Mouse (Mus musculus): Measurements from ENCODE around the gene Serpina3m. TPM values are rescaled to one million over a fixed set of nuclear protein-coding genes. Genes with fewer than 3 reads are reported as not detected.

The Serpina3m gene
- polyA plus RNA-seq, 1 experiment from 2014 or later: not detected

GRCm38 (mm10) chr12:104419136-104419462 lies 80.8 kb downstream of the Serpina3m start:
- 14% methylated on average over 2 of the region's 2 CpGs for WGBS
- Histone ChIP-seq H3K4me2 (ENCODE audit: low read depth, low read length) (no peak overlapping the region), H3K4me1 (ENCODE audit: control insufficient read depth, insufficient read depth, low read length) (no peaks in the 10 kb centered on the region), H3K27ac (replicated peaks; ENCODE audit: low read depth, low read length) (no peak overlapping the region), H3K36me3 (replicated peaks; ENCODE audit: control insufficient read depth, insufficient read depth, low read depth, low read length) (no peaks in the 10 kb centered on the region), H3K4me3 (ENCODE audit: low read depth, low read length) (no peak overlapping the region), H3K9ac (replicated peaks; ENCODE audit: low read length) (no peak overlapping the region), H3K27me3 (ENCODE audit: control insufficient read depth, insufficient read depth, low read length) (no peaks in the 10 kb centered on the region), H3K9me3 (replicated peaks; ENCODE audit: control insufficient read depth, low read length) (no peaks in the 10 kb centered on the region)
- ATAC-seq (replicated peaks; ENCODE audit: insufficient number of reproducible peaks, low FRiP score, low TSS enrichment, low read depth) (peak; percentile 39; the same call in 1 of the 2 replicates), DNase-seq (ENCODE audit: low spot score) (peak; percentile 52)

GRCm38 (mm10) chr12:104422615-104423392 lies 84.5 kb downstream of the Serpina3m start:
- WGBS: 83% methylated on average over 11 of the region's 11 CpGs
- Histone ChIP-seq H3K9ac (replicated peaks; ENCODE audit: low read length) (no peak overlapping the region), H3K4me1 (ENCODE audit: control insufficient read depth, insufficient read depth, low read length) (no peaks in the 10 kb centered on the region), H3K4me2 (ENCODE audit: low read depth, low read length) (no peak overlapping the region), H3K27me3 (ENCODE audit: control insufficient read depth, insufficient read depth, low read length) (no peaks in the 10 kb centered on the region), H3K9me3 (replicated peaks; ENCODE audit: control insufficient read depth, low read length) (no peaks in the 10 kb centered on the region), H3K27ac (replicated peaks; ENCODE audit: low read depth, low read length) (no peak overlapping the region), H3K4me3 (ENCODE audit: low read depth, low read length) (no peak overlapping the region), H3K36me3 (replicated peaks; ENCODE audit: control insufficient read depth, insufficient read depth, low read depth, low read length) (no peaks in the 10 kb centered on the region)
- no peak for DNase-seq (ENCODE audit: low spot score)
- no peak for ATAC-seq (replicated peaks; ENCODE audit: insufficient number of reproducible peaks, low FRiP score, low TSS enrichment, low read depth)

- no peaks in the 10 kb centered on the region for H3K4me1 ChIP-seq (ENCODE audit: control insufficient read depth, insufficient read depth, low read length)
- WGBS: 74% methylated on average over 3 of the region's 3 CpGs
- ATAC-seq (replicated peaks; ENCODE audit: insufficient number of reproducible peaks, low FRiP score, low TSS enrichment, low read depth): no peak
- no peaks in the 10 kb centered on the region for H3K27me3 ChIP-seq (ENCODE audit: control insufficient read depth, insufficient read depth, low read length)
- H3K36me3 ChIP-seq (replicated peaks; ENCODE audit: control insufficient read depth, insufficient read depth, low read depth, low read length): no peaks in the 10 kb centered on the region
- no peak overlapping the region for H3K4me3 ChIP-seq (ENCODE audit: low read depth, low read length)
- no peak overlapping the region for H3K27ac ChIP-seq (replicated peaks; ENCODE audit: low read depth, low read length)
- no peaks in the 10 kb centered on the region for H3K9me3 ChIP-seq (replicated peaks; ENCODE audit: control insufficient read depth, low read length)
- DNase-seq (ENCODE audit: low spot score): no peak
- H3K4me2 ChIP-seq (ENCODE audit: low read depth, low read length): no peak overlapping the region
- no peak overlapping the region for H3K9ac ChIP-seq (replicated peaks; ENCODE audit: low read length)
Measured at GRCm38 (mm10) chr12:104425591-104425990, 87.3 kb downstream of the Serpina3m start.

- H3K4me1 ChIP-seq (ENCODE audit: control insufficient read depth, insufficient read depth, low read length): no peaks in the 10 kb centered on the region
- H3K9me3 ChIP-seq (replicated peaks; ENCODE audit: control insufficient read depth, low read length): no peaks in the 10 kb centered on the region
- WGBS: 5% methylated on average over 7 of the region's 7 CpGs
- H3K9ac ChIP-seq (replicated peaks; ENCODE audit: low read length): no peak overlapping the region
- no peak for ATAC-seq (replicated peaks; ENCODE audit: insufficient number of reproducible peaks, low FRiP score, low TSS enrichment, low read depth)
- no peaks in the 10 kb centered on the region for H3K27me3 ChIP-seq (ENCODE audit: control insufficient read depth, insufficient read depth, low read length)
- H3K4me2 ChIP-seq (ENCODE audit: low read depth, low read length): no peak overlapping the region
- no peak overlapping the region for H3K27ac ChIP-seq (replicated peaks; ENCODE audit: low read depth, low read length)
- H3K4me3 ChIP-seq (ENCODE audit: low read depth, low read length): no peak overlapping the region
- peak; percentile 75 for DNase-seq (ENCODE audit: low spot score)
- H3K36me3 ChIP-seq (replicated peaks; ENCODE audit: control insufficient read depth, insufficient read depth, low read depth, low read length): no peaks in the 10 kb centered on the region
Measured at GRCm38 (mm10) chr12:104426915-104427314, 88.6 kb downstream of the Serpina3m start.

GRCm38 (mm10) chr12:104431359-104431758 lies 93.1 kb downstream of the Serpina3m start:
- 37% methylated on average over 10 of the region's 10 CpGs for WGBS
- H3K9me3 ChIP-seq (replicated peaks; ENCODE audit: control insufficient read depth, low read length): no peaks in the 10 kb centered on the region
- H3K36me3 ChIP-seq (replicated peaks; ENCODE audit: control insufficient read depth, insufficient read depth, low read depth, low read length): no peaks in the 10 kb centered on the region
- no peak overlapping the region for H3K27ac ChIP-seq (replicated peaks; ENCODE audit: low read depth, low read length)
- no peak overlapping the region for H3K9ac ChIP-seq (replicated peaks; ENCODE audit: low read length)
- DNase-seq (ENCODE audit: low spot score) (peak; percentile 41), ATAC-seq (replicated peaks; ENCODE audit: insufficient number of reproducible peaks, low FRiP score, low TSS enrichment, low read depth) (no peak)
- H3K4me1 ChIP-seq (ENCODE audit: control insufficient read depth, insufficient read depth, low read length): no peaks in the 10 kb centered on the region
- H3K4me3 ChIP-seq (ENCODE audit: low read depth, low read length): no peak overlapping the region
- no peak overlapping the region for H3K4me2 ChIP-seq (ENCODE audit: low read depth, low read length)
- no peaks in the 10 kb centered on the region for H3K27me3 ChIP-seq (ENCODE audit: control insufficient read depth, insufficient read depth, low read length)

GRCm38 (mm10) chr12:104433214-104433613 lies 94.9 kb downstream of the Serpina3m start:
- H3K36me3 ChIP-seq (replicated peaks; ENCODE audit: control insufficient read depth, insufficient read depth, low read depth, low read length): no peaks in the 10 kb centered on the region
- H3K4me3 ChIP-seq (ENCODE audit: low read depth, low read length): no peak overlapping the region
- no peak for DNase-seq (ENCODE audit: low spot score)
- ATAC-seq (replicated peaks; ENCODE audit: insufficient number of reproducible peaks, low FRiP score, low TSS enrichment, low read depth): no peak
- WGBS: 39% methylated on average over 7 of the region's 7 CpGs
- no peak overlapping the region for H3K4me2 ChIP-seq (ENCODE audit: low read depth, low read length)
- no peaks in the 10 kb centered on the region for H3K27me3 ChIP-seq (ENCODE audit: control insufficient read depth, insufficient read depth, low read length)
- H3K27ac ChIP-seq (replicated peaks; ENCODE audit: low read depth, low read length): no peak overlapping the region
- H3K4me1 ChIP-seq (ENCODE audit: control insufficient read depth, insufficient read depth, low read length): no peaks in the 10 kb centered on the region
- no peaks in the 10 kb centered on the region for H3K9me3 ChIP-seq (replicated peaks; ENCODE audit: control insufficient read depth, low read length)
- H3K9ac ChIP-seq (replicated peaks; ENCODE audit: low read length): no peak overlapping the region

- H3K27ac ChIP-seq (replicated peaks; ENCODE audit: low read depth, low read length): no peak overlapping the region
- no peak for DNase-seq (ENCODE audit: low spot score)
- H3K27me3 ChIP-seq (ENCODE audit: control insufficient read depth, insufficient read depth, low read length): no peaks in the 10 kb centered on the region
Measured at GRCm38 (mm10) chr12:104433951-104434735, 95.9 kb downstream of the Serpina3m start.

More at GRCm38 (mm10) chr12:104433951-104434735, 95.9 kb downstream of the Serpina3m start:
- Histone ChIP-seq H3K9ac (replicated peaks; ENCODE audit: low read length) (no peak overlapping the region), H3K4me2 (ENCODE audit: low read depth, low read length) (no peak overlapping the region), H3K9me3 (replicated peaks; ENCODE audit: control insufficient read depth, low read length) (no peaks in the 10 kb centered on the region), H3K4me3 (ENCODE audit: low read depth, low read length) (no peak overlapping the region), H3K36me3 (replicated peaks; ENCODE audit: control insufficient read depth, insufficient read depth, low read depth, low read length) (no peaks in the 10 kb centered on the region), H3K4me1 (ENCODE audit: control insufficient read depth, insufficient read depth, low read length) (no peaks in the 10 kb centered on the region)
- ATAC-seq (replicated peaks; ENCODE audit: insufficient number of reproducible peaks, low FRiP score, low TSS enrichment, low read depth): no peak; the same call in 1 of the 2 replicates
- 72% methylated on average over 20 of the region's 20 CpGs for WGBS
